Mouse (Mus musculus): Measurements from ENCODE around the gene Lif. TPM values are rescaled to one million over a fixed set of nuclear protein-coding genes. Genes with fewer than 3 reads are reported as not detected.
A peak's percentile ranks its signal among the peaks of the same experiment; 100 is the strongest.

Lif gene
- polyA plus RNA-seq, 1 experiment from 2014 or later, result not detected

GRCm38 (mm10) chr11:4292224-4292887 lies 35.0 kb downstream of the Lif start:
- peak overlapping the region; percentile 65 for H3K4me2 ChIP-seq
- H3K9ac ChIP-seq, result peak overlapping the region; percentile 14; the same call in 1 of the 2 replicates
- no peaks in the 10 kb centered on the region for H3K9me3 ChIP-seq (replicated peaks)
- no peak overlapping the region; the same call in 1 of the 2 replicates for H3K27ac ChIP-seq
- peaks cover 38% of the 10 kb centered on the region for H3K4me1 ChIP-seq
- no peaks in the 10 kb centered on the region for H3K36me3 ChIP-seq
- peak; percentile 91 for ATAC-seq
- peak overlapping the region; percentile 24 for H3K4me3 ChIP-seq
- peaks cover 54% of the 10 kb centered on the region for H3K27me3 ChIP-seq (replicated peaks)
- WGBS (ENCODE audit: insufficient replicate concordance), result 22% methylated on average over 8 of the region's 8 CpGs

- ATAC-seq, result peak; percentile 35; the same call in 1 of the 2 replicates
- H3K4me2 ChIP-seq, result peak overlapping the region; percentile 65
- no peak overlapping the region; the same call in 1 of the 2 replicates for H3K27ac ChIP-seq
Measured at GRCm38 (mm10) chr11:4292888-4293247, 35.5 kb downstream of the Lif start.

GRCm38 (mm10) chr11:4293481-4293880 lies 36.1 kb downstream of the Lif start:
- Histone ChIP-seq H3K4me2 (peak overlapping the region; percentile 65; the same call in 1 of the 2 replicates), H3K4me3 (no peak overlapping the region), H3K9ac (no peak overlapping the region), H3K27ac (no peak overlapping the region), H3K27me3 (replicated peaks) (peaks cover 52% of the 10 kb centered on the region), H3K9me3 (replicated peaks) (no peaks in the 10 kb centered on the region), H3K36me3 (no peaks in the 10 kb centered on the region), H3K4me1 (peaks cover 49% of the 10 kb centered on the region)
- ATAC-seq, result no peak
- WGBS (ENCODE audit: insufficient replicate concordance), result 73% methylated on average over 4 of the region's 4 CpGs

More at GRCm38 (mm10) chr11:4292888-4293247, 35.5 kb downstream of the Lif start:
- H3K36me3 ChIP-seq, result no peaks in the 10 kb centered on the region
- peak overlapping the region; percentile 14; the same call in 1 of the 2 replicates for H3K9ac ChIP-seq
- 52% methylated on average over 6 of the region's 6 CpGs for WGBS (ENCODE audit: insufficient replicate concordance)
- H3K9me3 ChIP-seq (replicated peaks), result no peaks in the 10 kb centered on the region
- H3K4me1 ChIP-seq, result peaks cover 43% of the 10 kb centered on the region
- H3K27me3 ChIP-seq (replicated peaks), result peaks cover 52% of the 10 kb centered on the region
- H3K4me3 ChIP-seq, result peak overlapping the region; percentile 24; the same call in 1 of the 2 replicates

DNA sequence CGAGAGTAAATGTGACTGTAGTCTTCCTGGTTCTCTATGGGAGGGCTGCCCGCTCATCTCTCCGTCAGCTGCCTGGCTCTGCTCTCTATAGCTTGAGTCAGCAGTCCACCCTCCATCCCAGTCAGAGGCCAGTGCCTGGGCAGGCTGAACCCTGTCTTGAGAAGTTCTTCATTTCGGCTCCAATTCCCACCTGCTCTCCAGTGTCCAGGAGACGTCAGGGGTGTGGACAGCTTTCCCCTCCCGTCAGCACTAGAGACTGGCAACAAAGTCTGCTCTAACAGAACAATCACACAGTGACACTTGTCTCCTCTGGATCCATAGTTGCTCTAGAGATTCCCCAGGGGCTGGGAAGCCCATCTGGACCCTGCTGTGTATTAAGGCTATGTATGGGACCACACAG lies 36.7 kb downstream of the Lif start:
- Histone ChIP-seq H3K4me2 (no peak overlapping the region), H3K4me3 (no peak overlapping the region), H3K36me3 (no peaks in the 10 kb centered on the region), H3K27ac (no peak overlapping the region), H3K9ac (no peak overlapping the region), H3K9me3 (replicated peaks) (no peaks in the 10 kb centered on the region), H3K27me3 (replicated peaks) (peaks cover 55% of the 10 kb centered on the region), H3K4me1 (peaks cover 55% of the 10 kb centered on the region)
- ATAC-seq, result no peak
- 76% methylated on average over 6 of the region's 6 CpGs for WGBS (ENCODE audit: insufficient replicate concordance)

GRCm38 (mm10) chr11:4294495-4295351 lies 37.4 kb downstream of the Lif start:
- Histone ChIP-seq H3K9ac (no peak overlapping the region), H3K4me2 (0 out of 2 replicates have a peak overlapping the region, but pooled peaks have one; percentile 17), H3K4me1 (peaks cover 58% of the 10 kb centered on the region), H3K36me3 (no peaks in the 10 kb centered on the region), H3K27me3 (replicated peaks) (peaks cover 52% of the 10 kb centered on the region), H3K4me3 (no peak overlapping the region), H3K27ac (no peak overlapping the region), H3K9me3 (replicated peaks) (no peaks in the 10 kb centered on the region)
- no peak for ATAC-seq
- 32% methylated on average over 14 of the region's 14 CpGs for WGBS (ENCODE audit: insufficient replicate concordance)

DNA sequence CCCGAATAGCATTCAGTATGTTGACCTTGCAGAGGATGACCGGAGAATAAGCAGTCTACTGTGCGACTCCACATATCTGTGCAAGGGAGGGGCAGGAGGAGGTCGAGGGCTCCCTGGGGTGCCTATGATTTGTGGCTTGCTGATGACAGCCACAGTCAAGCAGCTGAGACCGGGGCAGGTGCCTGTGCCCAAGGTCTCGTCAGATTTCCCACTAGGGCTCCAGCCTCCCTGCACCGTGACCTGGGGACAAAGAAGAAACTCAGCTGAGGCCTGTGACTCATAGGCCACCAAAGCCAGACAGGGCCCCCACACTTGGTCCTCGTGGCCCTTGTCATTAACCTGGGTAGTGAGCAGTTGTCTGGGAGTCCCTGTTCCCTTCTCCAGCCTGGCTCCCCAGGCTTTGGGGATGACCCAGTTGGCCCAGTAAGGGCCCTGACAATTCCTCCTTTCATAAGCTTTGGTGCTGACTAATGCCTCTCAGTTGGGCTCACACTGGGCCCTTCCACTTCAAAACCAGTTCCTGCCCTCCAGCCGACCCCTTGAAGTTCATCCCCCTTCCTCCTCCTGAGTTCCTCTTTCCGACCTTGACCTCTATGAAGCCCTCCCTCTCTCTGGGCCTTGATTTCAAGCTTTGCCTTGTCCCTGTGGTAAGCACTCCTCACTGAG lies 39.4 kb downstream of the Lif start:
- Histone ChIP-seq H3K27ac (no peak overlapping the region), H3K36me3 (no peaks in the 10 kb centered on the region), H3K9me3 (replicated peaks) (no peaks in the 10 kb centered on the region), H3K4me2 (no peak overlapping the region), H3K27me3 (replicated peaks) (peaks cover 65% of the 10 kb centered on the region), H3K4me3 (no peak overlapping the region), H3K9ac (no peak overlapping the region), H3K4me1 (peaks cover 52% of the 10 kb centered on the region)
- ATAC-seq, result no peak
- WGBS (ENCODE audit: insufficient replicate concordance), result 54% methylated on average over 10 of the region's 10 CpGs

- Histone ChIP-seq H3K27me3 (replicated peaks) (peaks cover 68% of the 10 kb centered on the region), H3K4me2 (no peak overlapping the region), H3K9me3 (replicated peaks) (no peaks in the 10 kb centered on the region), H3K4me1 (peaks cover 51% of the 10 kb centered on the region), H3K9ac (no peak overlapping the region), H3K4me3 (no peak overlapping the region), H3K27ac (no peak overlapping the region), H3K36me3 (no peaks in the 10 kb centered on the region)
- peak; percentile 41; the same call in 1 of the 2 replicates for ATAC-seq
- 33% methylated on average over 3 of the region's 3 CpGs for WGBS (ENCODE audit: insufficient replicate concordance)
Measured at GRCm38 (mm10) chr11:4297753-4298152, 40.4 kb downstream of the Lif start.

DNA sequence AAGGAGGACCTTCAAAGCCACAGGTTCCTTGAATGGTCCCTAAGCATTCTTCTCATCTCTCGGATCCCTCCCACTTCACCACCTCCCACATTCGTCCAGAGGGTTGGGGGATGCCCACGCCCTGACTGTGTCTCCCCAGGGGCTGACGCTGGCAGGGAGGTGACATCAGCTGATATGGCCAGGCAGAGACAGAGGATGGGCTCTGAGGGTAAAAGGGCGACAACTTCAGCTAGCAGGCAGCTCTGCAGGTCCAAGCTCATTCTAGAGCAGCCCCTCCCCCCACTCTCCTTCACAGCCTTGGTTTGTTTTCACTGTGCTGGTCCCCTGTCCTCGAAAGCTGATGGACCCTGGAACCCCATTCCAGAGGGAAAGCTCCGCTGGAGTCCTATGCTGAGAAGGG lies 41.3 kb downstream of the Lif start:
- Histone ChIP-seq H3K36me3 (no peaks in the 10 kb centered on the region), H3K4me2 (no peak overlapping the region), H3K4me3 (no peak overlapping the region), H3K9ac (no peak overlapping the region), H3K27ac (no peak overlapping the region), H3K4me1 (peaks cover 42% of the 10 kb centered on the region), H3K9me3 (replicated peaks) (no peaks in the 10 kb centered on the region), H3K27me3 (replicated peaks) (peaks cover 60% of the 10 kb centered on the region)
- no peak for ATAC-seq
- 24% methylated on average over 7 of the region's 7 CpGs for WGBS (ENCODE audit: insufficient replicate concordance)

DNA sequence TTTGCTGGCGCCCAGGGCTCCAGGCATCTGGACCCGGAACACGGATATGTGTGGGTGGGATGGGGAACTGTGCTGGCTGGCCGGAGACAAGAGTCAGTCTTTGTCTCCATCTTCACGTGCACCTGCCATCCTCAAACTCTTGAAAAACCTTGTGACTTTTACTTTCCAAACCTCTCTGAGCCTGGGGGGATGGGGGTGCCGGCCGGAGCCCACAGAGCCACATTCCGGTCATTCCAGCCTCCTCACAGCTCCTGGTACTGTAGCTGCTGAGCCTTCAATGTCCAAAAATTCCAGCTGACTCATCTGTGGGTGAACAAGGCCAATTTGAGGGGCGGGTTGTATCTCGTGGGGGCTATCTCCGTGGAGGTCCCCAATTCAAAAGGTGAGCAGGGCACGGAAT lies 41.8 kb downstream of the Lif start:
- no peaks in the 10 kb centered on the region for H3K9me3 ChIP-seq (replicated peaks)
- no peak overlapping the region for H3K4me2 ChIP-seq
- peaks cover 54% of the 10 kb centered on the region for H3K27me3 ChIP-seq (replicated peaks)
- H3K4me3 ChIP-seq, result no peak overlapping the region
- 54% methylated on average over 12 of the region's 12 CpGs for WGBS (ENCODE audit: insufficient replicate concordance)
- no peak overlapping the region for H3K27ac ChIP-seq
- peaks cover 42% of the 10 kb centered on the region for H3K4me1 ChIP-seq
- no peaks in the 10 kb centered on the region for H3K36me3 ChIP-seq
- H3K9ac ChIP-seq, result no peak overlapping the region
- ATAC-seq, result no peak

GRCm38 (mm10) chr11:4299735-4300474 lies 42.5 kb downstream of the Lif start:
- ATAC-seq, result no peak
- no peak overlapping the region for H3K4me2 ChIP-seq
- no peaks in the 10 kb centered on the region for H3K9me3 ChIP-seq (replicated peaks)
- no peak overlapping the region for H3K9ac ChIP-seq
- no peaks in the 10 kb centered on the region for H3K36me3 ChIP-seq
- no peak overlapping the region for H3K4me3 ChIP-seq
- peaks cover 47% of the 10 kb centered on the region for H3K27me3 ChIP-seq (replicated peaks)
- H3K4me1 ChIP-seq, result peaks cover 38% of the 10 kb centered on the region
- WGBS (ENCODE audit: insufficient replicate concordance), result 65% methylated on average over 14 of the region's 14 CpGs
- H3K27ac ChIP-seq, result no peak overlapping the region

DNA sequence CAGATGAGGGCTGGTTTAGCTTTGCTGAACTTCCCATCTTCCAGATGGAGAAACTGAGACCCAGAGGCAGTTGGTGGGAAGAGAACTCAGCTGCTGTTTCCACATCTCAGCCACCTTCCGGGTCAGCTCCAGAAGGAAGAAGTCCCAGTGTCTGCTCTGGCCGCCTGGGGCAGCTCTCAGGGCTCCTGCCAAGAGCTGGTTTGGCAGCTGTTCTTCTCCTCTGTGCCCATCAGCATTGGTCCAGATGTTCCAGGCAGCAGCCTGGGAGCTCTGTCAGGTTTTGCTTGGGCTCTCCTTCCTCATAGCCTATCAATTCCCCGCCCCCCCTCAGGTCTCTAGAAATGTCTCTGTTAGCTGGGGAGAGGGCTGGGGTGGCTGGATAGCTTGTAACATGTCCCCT lies 43.3 kb downstream of the Lif start:
- Histone ChIP-seq H3K4me2 (no peak overlapping the region), H3K36me3 (no peaks in the 10 kb centered on the region), H3K4me3 (no peak overlapping the region), H3K27me3 (replicated peaks) (peaks cover 39% of the 10 kb centered on the region), H3K27ac (no peak overlapping the region), H3K4me1 (peaks cover 32% of the 10 kb centered on the region), H3K9ac (no peak overlapping the region), H3K9me3 (replicated peaks) (no peaks in the 10 kb centered on the region)
- no peak for ATAC-seq
- WGBS (ENCODE audit: insufficient replicate concordance), result 62% methylated on average over 3 of the region's 3 CpGs
